Mouse (Mus musculus) hindbrain, embryonic 10.5 days (tissue): ENCODE results near the gene Smo. TPM values are rescaled to one million over a fixed set of nuclear protein-coding genes. Genes with fewer than 3 reads are reported as not detected.
A peak's percentile ranks its signal among the peaks of the same experiment; 100 is the strongest.

Source experiments
- DNase-seq: peaks from one replicate; pipeline ENCODE4 v3.0.0-alpha.2; 2017; ENCODE audit warnings: low spot score
- H3K27ac ChIP-seq: fragments of 300-500 bp; sonication (generic); 2 replicates; pipeline ENCODE4 v1.5.1; 2016; ENCODE audit warnings: mild to moderate bottlenecking, moderate library complexity
- H3K27me3 ChIP-seq: fragments of 300-500 bp; sonication (generic); 2 replicates; pipeline ENCODE4 v1.6.1; 2016; ENCODE audit warnings: mild to moderate bottlenecking; ENCODE audit not compliant: poor library complexity, insufficient read depth, severe bottlenecking
- H3K36me3 ChIP-seq: fragments of 300-500 bp; sonication (generic); 2 replicates; pipeline ENCODE4 v1.6.1; 2016; ENCODE audit warnings: mild to moderate bottlenecking, moderate library complexity
- H3K4me1 ChIP-seq: fragments of 300-500 bp; sonication (generic); replicated peaks from 2 replicates; pipeline ENCODE4 v1.6.1; 2016; ENCODE audit warnings: mild to moderate bottlenecking
- H3K4me3 ChIP-seq: fragments of 300-500 bp; sonication (generic); 2 replicates; pipeline ENCODE4 v1.5.1; 2016; ENCODE audit warnings: mild to moderate bottlenecking, moderate library complexity
- H3K9me3 ChIP-seq: fragments of 300-500 bp; sonication (generic); 2 replicates; pipeline ENCODE4 v1.6.1; 2016; ENCODE audit warnings: mild to moderate bottlenecking, moderate library complexity
- WGBS: fragments of 180-500 bp; shearing (Covaris S2); methylation state at CpG from one replicate; pipeline ENCODE4 v1.1.7; 2016; 5-methylcytosine and 5-hydroxymethylcytosine counted together
- polyA plus RNA-seq: library from polyadenylated mRNA; unstranded; fragments of >200 nt; fragmentation: Nextera tagmentation; extraction: Ambion mirVana; gene quantifications from 2 replicates; pipeline ENCODE4 v1.2.1, GENCODE M21; 2016

Smo gene
- polyA plus RNA-seq, 1 experiment from 2014 or later = 50.3 TPM

- Histone ChIP-seq H3K27me3 (peaks cover 5% of the 10 kb centered on the region), H3K36me3 (no peaks in the 10 kb centered on the region), H3K9me3 (no peaks in the 10 kb centered on the region), H3K4me1 (peaks cover 35% of the 10 kb centered on the region), H3K4me3 (peak overlapping the region; percentile 12; the same call in 1 of the 2 replicates), H3K27ac (0 out of 2 replicates have a peak overlapping the region, but pooled peaks have one; percentile 57)
- 5% methylated on average over 2 of the region's 2 CpGs for WGBS
- peak; percentile 73 for DNase-seq
These were observed 27.4 kb upstream of the Smo start for GRCm38 (mm10) chr6:29707902-29708301.

DNA sequence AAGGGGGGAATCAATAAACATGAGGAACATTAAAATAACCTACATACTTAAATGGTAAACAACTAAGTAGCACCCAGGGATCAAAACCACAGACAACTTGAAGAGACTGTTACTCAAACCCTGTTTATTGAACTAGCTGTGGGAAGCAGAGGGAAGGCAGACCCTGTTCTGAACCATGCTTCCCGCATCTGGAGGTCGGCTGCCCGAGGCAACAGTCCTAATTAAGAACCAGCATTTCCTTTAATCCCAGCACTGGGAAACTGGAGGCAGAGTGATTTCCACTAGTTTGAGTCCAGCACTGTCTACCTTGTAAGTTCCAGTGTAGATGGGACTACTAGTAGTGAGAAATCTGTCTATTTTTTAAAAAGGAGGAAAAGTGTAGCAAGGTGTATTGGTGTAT lies 24.0 kb upstream of the Smo start:
- 64% methylated on average over 3 of the region's 3 CpGs for WGBS
- Histone ChIP-seq H3K27me3 (peaks cover 5% of the 10 kb centered on the region), H3K9me3 (no peaks in the 10 kb centered on the region), H3K27ac (no peak overlapping the region), H3K4me1 (peaks cover 34% of the 10 kb centered on the region), H3K4me3 (no peak overlapping the region), H3K36me3 (no peaks in the 10 kb centered on the region)
- no peak for DNase-seq

- H3K4me3 ChIP-seq = no peak overlapping the region
- 49% methylated on average over 3 of the region's 3 CpGs for WGBS
- H3K27me3 ChIP-seq = peaks cover 10% of the 10 kb centered on the region
- H3K4me1 ChIP-seq = peaks cover 30% of the 10 kb centered on the region
- DNase-seq = no peak
- H3K9me3 ChIP-seq = no peaks in the 10 kb centered on the region
- no peaks in the 10 kb centered on the region for H3K36me3 ChIP-seq
- H3K27ac ChIP-seq = no peak overlapping the region
These were observed 23.2 kb upstream of the Smo start for GRCm38 (mm10) chr6:29712011-29712584.

DNA sequence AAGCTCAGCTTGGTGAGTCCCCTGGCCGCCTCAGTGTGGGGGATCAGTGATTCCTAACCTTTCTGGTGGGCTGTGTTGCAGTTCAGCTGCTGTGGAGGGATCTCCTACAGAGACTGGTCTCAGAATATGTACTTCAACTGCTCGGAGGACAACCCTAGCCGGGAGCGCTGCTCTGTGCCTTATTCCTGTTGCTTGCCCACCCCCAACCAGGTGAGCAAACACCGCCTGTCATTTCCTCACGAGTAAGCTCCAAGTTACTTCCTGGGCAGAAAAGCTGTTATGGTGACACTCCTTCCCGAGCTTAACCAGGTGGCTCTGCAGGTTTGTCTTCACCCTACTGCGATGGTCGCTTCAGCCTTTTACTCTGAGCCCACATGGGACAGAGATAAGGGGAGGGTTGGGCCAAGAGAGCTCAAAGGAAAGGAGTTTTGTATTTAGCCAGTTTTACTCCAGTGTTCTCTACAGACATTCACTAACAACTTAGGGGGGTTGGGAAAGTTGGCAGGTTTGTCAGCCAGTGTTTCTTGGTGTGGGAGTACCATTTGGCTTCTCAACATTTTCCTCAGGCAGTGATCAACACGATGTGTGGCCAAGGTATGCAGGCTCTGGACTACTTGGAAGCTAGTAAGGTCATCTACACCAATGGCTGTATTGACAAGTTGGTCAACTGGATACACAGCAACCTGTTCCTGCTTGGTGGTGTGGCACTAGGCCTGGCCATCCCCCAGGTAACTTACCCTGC lies 18.5 kb upstream of the Smo start:
- H3K27ac ChIP-seq = no peak overlapping the region
- H3K27me3 ChIP-seq = peaks cover 32% of the 10 kb centered on the region
- no peaks in the 10 kb centered on the region for H3K9me3 ChIP-seq
- peaks cover 28% of the 10 kb centered on the region for H3K4me1 ChIP-seq
- H3K4me3 ChIP-seq = no peak overlapping the region
- H3K36me3 ChIP-seq = no peaks in the 10 kb centered on the region
- DNase-seq = no peak
- 69% methylated on average over 10 of the region's 10 CpGs for WGBS

- Histone ChIP-seq H3K4me1 (peaks cover 28% of the 10 kb centered on the region), H3K27ac (no peak overlapping the region), H3K36me3 (no peaks in the 10 kb centered on the region), H3K9me3 (no peaks in the 10 kb centered on the region), H3K27me3 (peaks cover 32% of the 10 kb centered on the region), H3K4me3 (no peak overlapping the region)
- WGBS = 54% methylated on average over 10 of the region's 10 CpGs
- no peak for DNase-seq
These were observed 17.8 kb upstream of the Smo start for GRCm38 (mm10) chr6:29717541-29717940.

DNA sequence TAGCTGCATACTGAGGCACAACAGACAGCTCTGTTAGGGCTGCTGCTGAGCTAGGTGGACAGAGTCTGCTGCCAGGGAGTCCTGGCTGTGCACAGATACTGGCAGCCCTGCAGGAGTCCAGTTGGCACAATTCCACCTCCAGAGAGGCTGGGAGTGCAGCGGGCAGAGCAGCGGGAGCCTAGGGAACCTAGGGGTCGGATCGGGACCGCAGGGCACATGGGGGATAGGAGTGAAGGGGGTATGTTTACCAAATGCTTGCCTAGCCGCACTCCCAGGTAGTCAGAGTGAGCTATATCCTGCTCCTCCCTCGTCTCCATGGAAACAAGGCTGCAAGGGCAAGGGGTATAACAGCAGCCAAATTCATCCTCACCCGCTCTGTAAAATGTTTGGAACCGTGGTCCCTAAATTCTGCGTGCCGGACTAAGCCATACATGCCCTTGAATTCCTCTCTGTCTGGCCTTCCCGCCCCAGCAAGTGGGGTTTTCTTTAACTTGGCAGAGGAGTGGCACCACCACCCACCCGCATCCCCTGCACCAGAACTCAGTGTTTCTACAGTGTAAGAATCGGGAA lies 17.3 kb upstream of the Smo start:
- H3K4me1 ChIP-seq = peaks cover 28% of the 10 kb centered on the region
- DNase-seq = no peak
- H3K36me3 ChIP-seq = no peaks in the 10 kb centered on the region
- H3K4me3 ChIP-seq = no peak overlapping the region
- no peaks in the 10 kb centered on the region for H3K9me3 ChIP-seq
- no peak overlapping the region for H3K27ac ChIP-seq
- H3K27me3 ChIP-seq = peaks cover 32% of the 10 kb centered on the region
- 21% methylated on average over 14 of the region's 14 CpGs for WGBS

GRCm38 (mm10) chr6:29718894-29719329 lies 16.4 kb upstream of the Smo start:
- Histone ChIP-seq H3K27ac (peak overlapping the region; percentile 80), H3K4me3 (peak overlapping the region; percentile 46), H3K36me3 (no peaks in the 10 kb centered on the region), H3K27me3 (peaks cover 32% of the 10 kb centered on the region), H3K9me3 (no peaks in the 10 kb centered on the region), H3K4me1 (peaks cover 28% of the 10 kb centered on the region)
- peak; percentile 76 for DNase-seq
- 4% methylated on average over 15 of the region's 15 CpGs for WGBS

GRCm38 (mm10) chr6:29721890-29722289 lies 13.4 kb upstream of the Smo start:
- WGBS = 77% methylated on average over 2 of the region's 2 CpGs
- Histone ChIP-seq H3K27ac (no peak overlapping the region), H3K36me3 (no peaks in the 10 kb centered on the region), H3K4me1 (peaks cover 28% of the 10 kb centered on the region), H3K27me3 (peaks cover 30% of the 10 kb centered on the region), H3K4me3 (no peak overlapping the region), H3K9me3 (no peaks in the 10 kb centered on the region)
- DNase-seq = no peak

- H3K4me3 ChIP-seq = no peak overlapping the region
- no peak for DNase-seq
- no peak overlapping the region for H3K27ac ChIP-seq
- no peaks in the 10 kb centered on the region for H3K27me3 ChIP-seq
- no peaks in the 10 kb centered on the region for H3K9me3 ChIP-seq
- no peaks in the 10 kb centered on the region for H3K36me3 ChIP-seq
- H3K4me1 ChIP-seq = no peaks in the 10 kb centered on the region
- WGBS = 80% methylated on average over 1 of the region's 1 CpGs
These were observed 8.6 kb upstream of the Smo start for GRCm38 (mm10) chr6:29726576-29727200.

- Histone ChIP-seq H3K4me3 (no peak overlapping the region), H3K27me3 (no peaks in the 10 kb centered on the region), H3K4me1 (no peaks in the 10 kb centered on the region), H3K36me3 (no peaks in the 10 kb centered on the region), H3K9me3 (no peaks in the 10 kb centered on the region), H3K27ac (no peak overlapping the region)
- WGBS = 81% methylated on average over 3 of the region's 3 CpGs
- DNase-seq = no peak
These were observed 7.3 kb upstream of the Smo start for GRCm38 (mm10) chr6:29728035-29728434.

DNA sequence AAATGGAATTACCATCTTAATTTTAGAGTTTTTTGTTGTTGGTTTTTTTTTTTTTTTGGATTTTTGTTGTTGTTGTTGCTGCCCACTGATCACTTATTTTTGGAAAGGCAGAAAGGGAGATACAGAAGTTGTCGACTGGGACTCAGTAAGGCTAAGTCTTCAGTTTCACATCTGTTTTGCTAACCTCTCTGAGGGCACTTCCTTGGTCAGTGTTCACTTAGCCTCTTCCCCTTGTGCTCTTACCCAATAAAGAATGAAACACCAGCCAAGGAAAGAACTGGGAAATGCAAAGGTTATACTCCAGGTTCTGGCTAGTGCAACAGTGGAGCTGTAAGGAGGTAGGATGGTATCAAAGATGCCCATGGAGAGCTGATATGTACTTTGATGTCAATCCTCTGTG lies 5.8 kb upstream of the Smo start:
- WGBS = 76% methylated on average over 1 of the region's 1 CpGs
- no peaks in the 10 kb centered on the region for H3K36me3 ChIP-seq
- no peak overlapping the region for H3K27ac ChIP-seq
- peaks cover 2% of the 10 kb centered on the region; the same call in 1 of the 2 replicates for H3K4me1 ChIP-seq
- no peaks in the 10 kb centered on the region for H3K9me3 ChIP-seq
- no peak overlapping the region for H3K4me3 ChIP-seq
- H3K27me3 ChIP-seq = no peaks in the 10 kb centered on the region
- no peak for DNase-seq

DNA sequence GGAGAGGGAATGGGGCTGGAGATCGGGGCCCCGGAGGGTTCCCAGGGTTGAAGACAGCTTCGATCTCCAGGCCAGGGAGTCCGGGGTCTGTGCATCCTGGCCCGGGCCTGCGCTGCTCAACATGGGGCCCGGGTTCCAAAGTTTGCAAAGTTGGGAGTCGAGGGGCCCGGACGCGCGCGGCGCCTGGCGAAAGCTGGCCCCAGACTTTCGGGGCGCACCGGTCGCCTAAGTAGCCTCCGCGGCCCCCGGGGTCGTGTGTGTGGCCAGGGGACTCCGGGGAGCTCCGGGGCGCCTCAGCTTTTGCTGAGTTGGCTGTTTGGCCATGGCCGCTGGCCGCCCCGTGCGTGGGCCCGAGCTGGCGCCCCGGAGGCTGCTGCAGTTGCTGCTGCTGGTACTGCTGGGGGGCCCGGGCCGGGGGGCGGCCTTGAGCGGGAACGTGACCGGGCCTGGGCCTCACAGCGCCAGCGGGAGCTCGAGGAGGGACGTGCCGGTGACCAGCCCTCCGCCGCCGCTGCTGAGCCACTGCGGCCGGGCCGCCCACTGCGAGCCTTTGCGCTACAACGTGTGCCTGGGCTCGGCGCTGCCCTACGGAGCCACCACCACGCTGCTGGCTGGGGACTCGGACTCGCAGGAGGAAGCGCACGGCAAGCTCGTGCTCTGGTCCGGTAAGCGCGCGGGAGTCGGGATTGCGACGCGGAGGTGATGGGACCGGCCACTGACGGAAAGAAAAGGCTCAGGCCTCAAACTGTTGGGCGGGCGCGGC lies 567 bp downstream of the Smo start:
- peak overlapping the region; percentile 94 for H3K4me3 ChIP-seq
- peaks cover 36% of the 10 kb centered on the region for H3K4me1 ChIP-seq
- WGBS = under 1% methylated on average over 75 of the region's 75 CpGs
- peaks cover 29% of the 10 kb centered on the region for H3K36me3 ChIP-seq
- no peaks in the 10 kb centered on the region for H3K27me3 ChIP-seq
- peak overlapping the region; percentile 100 for H3K27ac ChIP-seq
- no peaks in the 10 kb centered on the region for H3K9me3 ChIP-seq
- peak; percentile 81 for DNase-seq
